Mouse (Mus musculus) CH12F3 (cell line): ENCODE measurements around the gene Actb.

Experiments used
- in situ Hi-C: fragments of 300-500 bp; cut with MboI; formaldehyde crosslinking; loops from 2 replicates; pipeline ENCODE4 v1.14.3; 2020; ENCODE audit warnings: low sequenced_read_pairs

The Actb gene

GRCm38 (mm10) chr5:142880806-142881516 lies 25.6 kb downstream of the Actb start:
- in situ Hi-C loops, result loop anchor here (10.0 kb wide), 1 partner anchor 184 kb away; no protein-coding TSS in a partner anchor

- in situ Hi-C loops, result loop anchor here (10.0 kb wide), 1 partner anchor 185 kb away; no protein-coding TSS in a partner anchor
Observed at GRCm38 (mm10) chr5:142880246-142880645, 26.3 kb downstream of the Actb start.

GRCm38 (mm10) chr5:142879318-142880175 lies 27.0 kb downstream of the Actb start:
- in situ Hi-C loops, result loop anchor here (10.0 kb wide), 1 partner anchor 185 kb away; no protein-coding TSS in a partner anchor

- in situ Hi-C loops, result no loop called here
Observed at GRCm38 (mm10) chr5:142878570-142878969, 28.0 kb downstream of the Actb start.

- in situ Hi-C loops, result no loop called here
Observed at GRCm38 (mm10) chr5:142877337-142878280, 28.9 kb downstream of the Actb start.

GRCm38 (mm10) chr5:142876896-142877295 lies 29.7 kb downstream of the Actb start:
- in situ Hi-C loops, result no loop called here

GRCm38 (mm10) chr5:142875513-142875905 lies 31.0 kb downstream of the Actb start:
- in situ Hi-C loops, result no loop called here

GRCm38 (mm10) chr5:142874791-142875512 lies 31.6 kb downstream of the Actb start:
- in situ Hi-C loops, result loop anchor here (25.0 kb wide), 1 partner anchor 113 kb away; no protein-coding TSS in a partner anchor

- in situ Hi-C loops, result loop anchor here (25.0 kb wide), 1 partner anchor 111 kb away; no protein-coding TSS in a partner anchor
Observed at GRCm38 (mm10) chr5:142873718-142874117, 32.8 kb downstream of the Actb start.

- in situ Hi-C loops, result loop anchor here (25.0 kb wide), 1 partner anchor 109 kb away; no protein-coding TSS in a partner anchor
Observed at GRCm38 (mm10) chr5:142871765-142872164, 34.8 kb downstream of the Actb start.

- in situ Hi-C loops, result loop anchor here (25.0 kb wide), 1 partner anchor 107 kb away; no protein-coding TSS in a partner anchor
Observed at GRCm38 (mm10) chr5:142869463-142869862, 37.1 kb downstream of the Actb start.

- in situ Hi-C loops, result loop anchor here (25.0 kb wide), 1 partner anchor 95 kb away; no protein-coding TSS in a partner anchor
Observed at GRCm38 (mm10) chr5:142857763-142858229, 48.8 kb downstream of the Actb start.

- in situ Hi-C loops, result loop anchor here (25.0 kb wide), 1 partner anchor 94 kb away; no protein-coding TSS in a partner anchor
Observed at GRCm38 (mm10) chr5:142856408-142856807, 50.1 kb downstream of the Actb start.

GRCm38 (mm10) chr5:142854877-142855276 lies 51.7 kb downstream of the Actb start:
- in situ Hi-C loops, result loop anchor here (25.0 kb wide), 1 partner anchor 93 kb away; no protein-coding TSS in a partner anchor

GRCm38 (mm10) chr5:142853585-142853984 lies 53.0 kb downstream of the Actb start:
- in situ Hi-C loops, result loop anchor here (25.0 kb wide), 1 partner anchor 91 kb away; no protein-coding TSS in a partner anchor
